Mouse (Mus musculus) liver, postnatal 0 days (tissue): ENCODE results near the gene Mlkl. TPM values are rescaled to one million over a fixed set of nuclear protein-coding genes. Genes with fewer than 3 reads are reported as not detected.
"Not testable (repeated sequence)": the region's sequence is repeated elsewhere in the genome, so short reads cannot be mapped to it uniquely, and the experiment has no call there.

Experiments
- ATAC-seq: fragments of 200-750 bp; cut with Nextera tagmentation; 2 replicates; pipeline ENCODE4 v1.8.0; 2017; ENCODE audit warnings: mild to moderate bottlenecking, moderate library complexity
- DNase-seq: peaks from one replicate; pipeline ENCODE4 v3.0.0-alpha.2; 2016
- H3K27ac ChIP-seq: fragments of 300-500 bp; sonication (generic); 2 replicates; pipeline ENCODE4 v1.5.1; 2014; ENCODE audit warnings: antibody characterized with exemption, moderate library complexity, mild to moderate bottlenecking, low read depth
- H3K27me3 ChIP-seq: fragments of 300-500 bp; sonication (generic); 2 replicates; pipeline ENCODE4 v1.6.1; 2014; ENCODE audit warnings: low read length, control low read depth, mixed read lengths; ENCODE audit not compliant: insufficient read depth
- H3K36me3 ChIP-seq: fragments of 300-500 bp; sonication (generic); replicated peaks from 2 replicates; pipeline ENCODE4 v1.6.1; 2014; ENCODE audit warnings: mild to moderate bottlenecking, control low read depth, low read length, moderate library complexity, mixed read lengths; ENCODE audit not compliant: insufficient read depth
- H3K4me1 ChIP-seq: fragments of 300-500 bp; sonication (generic); 2 replicates; pipeline ENCODE4 v1.6.1; 2014; ENCODE audit warnings: antibody characterized with exemption, mild to moderate bottlenecking, control low read depth; ENCODE audit not compliant: insufficient read depth
- H3K4me2 ChIP-seq: fragments of 300-500 bp; sonication (generic); 2 replicates; pipeline ENCODE4 v1.6.1; 2014; ENCODE audit warnings: low read depth, mild to moderate bottlenecking, low read length, moderate library complexity, mixed read lengths
- H3K4me3 ChIP-seq: fragments of 300-500 bp; sonication (generic); 2 replicates; pipeline ENCODE4 v1.5.1; 2014; ENCODE audit warnings: low read depth, low read length
- H3K9ac ChIP-seq: fragments of 300-500 bp; sonication (generic); replicated peaks from 2 replicates; pipeline ENCODE4 v1.6.1; 2014; ENCODE audit warnings: mild to moderate bottlenecking, moderate library complexity
- H3K9me3 ChIP-seq: fragments of 300-500 bp; sonication (generic); 2 replicates; pipeline ENCODE4 v1.6.1; 2016; ENCODE audit warnings: mild to moderate bottlenecking, control low read depth, low read length, mixed read lengths
- CTCF ChIP-seq: sonication (generic); IDR thresholded peaks from 2 replicates; pipeline ENCODE4 v1.5.1; 2016; ENCODE audit warnings: antibody characterized with exemption, low read depth
- EP300 ChIP-seq: IDR thresholded peaks from 2 replicates; pipeline ENCODE4 v1.6.1; 2016; ENCODE audit warnings: antibody characterized with exemption, low read depth, mild to moderate bottlenecking
- WGBS: fragments of 180-500 bp; shearing (Covaris S2); extraction: QIAGEN DNeasy Blood & Tissue Kit; methylation state at CpG from one replicate; pipeline ENCODE4 v1.1.7; 2014; ENCODE audit not compliant: insufficient replicate concordance; 5-methylcytosine and 5-hydroxymethylcytosine counted together
- polyA plus RNA-seq: library from polyadenylated mRNA; unstranded; fragments of >200 nt; fragmentation: Nextera tagmentation; extraction: Ambion mirVana; gene quantifications from 2 replicates; pipeline ENCODE4 v1.2.1, GENCODE M21; 2015

Mlkl gene
- polyA plus RNA-seq, 1 experiment from 2014 or later, result 4.7 TPM

GRCm38 (mm10) chr8:111299363-111299820 is 38.6 kb downstream of the Mlkl start:
- Histone ChIP-seq H3K9ac (peak overlapping the region; percentile 91), H3K4me1 (peaks cover 10% of the 10 kb centered on the region), H3K27ac (peak overlapping the region; percentile 88), H3K36me3 (peaks cover 21% of the 10 kb centered on the region), H3K9me3 (no peaks in the 10 kb centered on the region), H3K27me3 (no peaks in the 10 kb centered on the region), H3K4me3 (peak overlapping the region; percentile 86), H3K4me2 (peak overlapping the region; percentile 71)
- TF ChIP-seq CTCF (no peak), EP300 (no peak)
- DNase-seq, result peak; percentile 82
- under 1% methylated on average over 28 of the region's 28 CpGs for WGBS
- ATAC-seq, result peak; percentile 15

DNA sequence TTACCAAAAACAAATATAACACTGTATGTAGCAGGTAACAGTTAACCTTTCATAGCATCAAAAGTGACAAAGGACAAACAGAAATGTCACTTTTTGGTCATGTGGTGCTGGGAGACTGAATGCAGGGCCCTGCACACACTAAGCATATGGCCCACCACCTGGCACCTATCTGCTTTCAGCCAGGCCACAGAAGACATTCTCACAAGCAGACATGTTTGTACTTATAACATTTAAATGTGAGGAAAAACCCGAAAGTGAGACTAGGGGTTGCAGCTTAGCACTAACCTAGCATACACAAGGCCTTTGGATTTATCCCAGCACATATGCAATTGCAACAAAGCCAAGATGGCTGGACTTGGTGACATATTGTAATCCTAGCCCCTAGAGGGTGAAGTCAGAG is 40.0 kb downstream of the Mlkl start:
- Histone ChIP-seq H3K9me3 (no peaks in the 10 kb centered on the region), H3K9ac (peak overlapping the region; percentile 38; the same call in 1 of the 2 replicates), H3K4me2 (peak overlapping the region; percentile 71), H3K36me3 (peaks cover 34% of the 10 kb centered on the region), H3K4me3 (peak overlapping the region; percentile 86; the same call in 1 of the 2 replicates), H3K4me1 (peaks cover 10% of the 10 kb centered on the region), H3K27me3 (no peaks in the 10 kb centered on the region), H3K27ac (no peak overlapping the region)
- DNase-seq, result no peak
- ATAC-seq, result no peak
- TF ChIP-seq CTCF, result no peak
- no peak for TF ChIP-seq EP300
- WGBS, result 78% methylated on average over 1 of the region's 1 CpGs

DNA sequence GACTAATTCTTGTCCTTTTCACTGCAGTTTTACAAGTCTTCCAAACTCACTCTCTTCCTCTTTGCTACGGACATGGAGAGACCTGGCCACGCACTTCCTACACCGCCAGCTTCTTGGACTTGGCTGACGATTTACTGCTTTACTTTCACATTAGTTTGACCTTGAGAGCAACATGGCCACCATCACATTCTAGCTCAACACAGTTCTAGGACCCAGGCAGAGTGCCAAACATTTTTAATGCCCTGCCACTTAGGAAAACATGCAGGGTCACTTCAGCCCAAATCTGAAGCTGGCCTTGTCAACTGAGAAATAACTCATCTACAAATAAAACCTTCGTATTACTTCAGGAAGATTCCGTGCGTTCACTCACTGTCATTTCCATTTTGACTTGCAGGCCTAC is 46.2 kb downstream of the Mlkl start:
- no peaks in the 10 kb centered on the region for H3K9me3 ChIP-seq
- DNase-seq (no peak), ATAC-seq (no peak)
- no peak overlapping the region for H3K9ac ChIP-seq
- no peak overlapping the region for H3K4me3 ChIP-seq
- H3K27ac ChIP-seq, result no peak overlapping the region
- H3K36me3 ChIP-seq, result peaks cover 83% of the 10 kb centered on the region
- WGBS, result 87% methylated on average over 7 of the region's 7 CpGs
- H3K4me1 ChIP-seq, result 0 out of 2 replicates have a peak, but pooled peaks cover 5% of the 10 kb centered on the region
- TF ChIP-seq CTCF (no peak), EP300 (no peak)
- H3K4me2 ChIP-seq, result no peak overlapping the region
- no peaks in the 10 kb centered on the region for H3K27me3 ChIP-seq

GRCm38 (mm10) chr8:111290586-111290985 is 47.4 kb downstream of the Mlkl start:
- H3K27me3 ChIP-seq, result no peaks in the 10 kb centered on the region
- H3K9me3 ChIP-seq, result no peaks in the 10 kb centered on the region
- TF ChIP-seq CTCF (no peak), EP300 (no peak)
- 95% methylated on average over 7 of the region's 7 CpGs for WGBS
- no peak overlapping the region for H3K27ac ChIP-seq
- H3K36me3 ChIP-seq, result peaks cover 87% of the 10 kb centered on the region
- no peak overlapping the region for H3K4me2 ChIP-seq
- DNase-seq (no peak), ATAC-seq (no peak)
- no peak overlapping the region for H3K9ac ChIP-seq
- 0 out of 2 replicates have a peak, but pooled peaks cover 5% of the 10 kb centered on the region for H3K4me1 ChIP-seq
- H3K4me3 ChIP-seq, result no peak overlapping the region

DNA sequence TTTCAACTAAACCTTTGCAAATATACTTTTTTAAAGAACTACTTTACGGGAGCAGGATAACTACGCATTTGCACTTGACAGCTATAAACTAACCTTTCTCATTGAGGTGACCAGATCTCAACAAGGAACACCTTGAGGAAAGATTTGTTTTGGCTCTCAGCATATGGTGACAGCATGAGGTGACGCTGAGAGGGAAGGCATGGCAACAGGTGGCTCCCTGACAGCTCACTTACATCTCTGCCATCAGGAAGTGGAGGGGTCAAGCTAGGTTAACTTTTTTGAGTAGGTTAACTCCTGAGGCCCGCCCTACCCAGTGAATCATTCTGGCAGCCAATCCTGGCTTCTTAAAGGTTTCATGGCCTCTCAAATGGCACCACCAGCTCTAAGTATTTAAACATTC is 52.4 kb downstream of the Mlkl start:
- no peak overlapping the region for H3K27ac ChIP-seq
- TF ChIP-seq EP300 (no peak), CTCF (no peak)
- no peak overlapping the region for H3K4me2 ChIP-seq
- no peak overlapping the region for H3K9ac ChIP-seq
- H3K9me3 ChIP-seq, result no peaks in the 10 kb centered on the region
- H3K4me3 ChIP-seq, result no peak overlapping the region
- no peak for ATAC-seq
- no peaks in the 10 kb centered on the region for H3K27me3 ChIP-seq
- no peak for DNase-seq
- 88% methylated on average over 4 of the region's 4 CpGs for WGBS
- H3K4me1 ChIP-seq, result no peaks in the 10 kb centered on the region
- peaks cover 86% of the 10 kb centered on the region for H3K36me3 ChIP-seq

DNA sequence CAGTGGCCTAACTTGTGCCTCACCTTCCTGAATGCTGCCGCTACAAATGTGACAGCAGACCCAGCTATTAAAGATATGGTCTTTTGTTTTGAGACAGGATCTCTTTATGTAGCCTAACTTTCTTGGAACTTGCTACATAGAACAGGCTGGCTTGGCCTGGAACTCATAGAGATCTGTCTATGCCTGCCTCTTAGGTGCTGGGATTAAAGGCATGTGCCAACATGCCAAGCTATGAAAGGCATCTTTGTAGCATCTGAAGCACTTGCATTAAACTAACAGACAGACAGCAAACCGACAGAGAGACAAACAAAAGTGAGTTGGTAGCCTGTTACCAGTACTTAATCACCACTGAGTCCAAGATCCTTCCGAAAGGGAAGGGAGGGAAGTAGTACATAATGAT is 55.9 kb downstream of the Mlkl start:
- TF ChIP-seq EP300, result no peak
- TF ChIP-seq CTCF, result no peak
- DNase-seq (no peak), ATAC-seq (no peak)
- no peaks in the 10 kb centered on the region for H3K9me3 ChIP-seq
- no peaks in the 10 kb centered on the region for H3K4me1 ChIP-seq
- no peak overlapping the region for H3K4me3 ChIP-seq
- no peak overlapping the region for H3K4me2 ChIP-seq
- no peak overlapping the region for H3K9ac ChIP-seq
- H3K36me3 ChIP-seq, result peaks cover 86% of the 10 kb centered on the region
- WGBS, result 96% methylated on average over 3 of the region's 3 CpGs
- no peaks in the 10 kb centered on the region for H3K27me3 ChIP-seq
- H3K27ac ChIP-seq, result no peak overlapping the region

DNA sequence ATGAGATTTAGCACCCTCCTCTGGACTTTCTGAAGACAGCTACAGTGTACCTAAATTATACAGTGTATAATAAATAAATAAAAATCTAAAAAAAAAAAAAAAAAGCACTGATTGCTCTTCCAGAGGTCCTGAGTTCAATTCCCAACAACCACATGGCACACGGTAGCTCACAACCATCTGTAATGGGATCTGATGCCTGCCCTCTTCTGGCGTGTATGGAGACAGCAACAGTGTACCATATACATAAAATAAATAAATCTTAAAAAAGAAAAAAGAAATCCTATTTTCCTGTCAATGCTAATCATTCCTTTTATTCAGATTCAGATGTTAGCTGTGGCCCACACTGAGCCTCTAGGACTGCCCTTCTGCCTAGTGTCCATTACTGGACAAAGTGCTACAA is 69.7 kb downstream of the Mlkl start:
- no peak overlapping the region for H3K27ac ChIP-seq
- DNase-seq (no peak), ATAC-seq (no peak)
- peak; percentile 33 for TF ChIP-seq CTCF
- no peak for TF ChIP-seq EP300
- H3K4me2 ChIP-seq, result no peak overlapping the region
- 69% methylated on average over 2 of the region's 2 CpGs for WGBS
- peaks cover 10% of the 10 kb centered on the region for H3K36me3 ChIP-seq
- no peaks in the 10 kb centered on the region for H3K27me3 ChIP-seq
- no peak overlapping the region for H3K9ac ChIP-seq
- no peak overlapping the region for H3K4me3 ChIP-seq
- no peaks in the 10 kb centered on the region for H3K4me1 ChIP-seq
- H3K9me3 ChIP-seq, result 0 out of 2 replicates have a peak, but pooled peaks cover 3% of the 10 kb centered on the region

DNA sequence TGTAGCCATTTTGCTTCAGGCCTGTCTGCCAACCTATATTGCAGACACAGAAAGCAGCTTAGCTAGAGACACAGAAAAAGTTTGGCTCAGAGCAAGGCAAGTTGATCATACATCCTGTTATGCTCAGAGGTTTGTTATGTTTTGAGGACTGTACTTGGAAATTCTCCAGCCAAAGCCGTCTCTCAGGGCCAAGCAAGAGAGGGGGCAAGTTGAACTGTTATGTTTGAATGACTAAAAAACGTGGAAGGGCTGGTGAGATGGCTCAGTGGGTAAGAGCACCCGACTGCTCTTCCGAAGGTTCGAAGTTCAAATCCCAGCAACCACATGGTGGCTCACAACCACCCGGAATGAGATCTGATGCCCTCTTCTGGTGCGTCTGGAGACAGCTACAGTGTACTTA is 71.8 kb downstream of the Mlkl start:
- 79% methylated on average over 7 of the region's 7 CpGs for WGBS
- H3K4me1 ChIP-seq, DNase-seq, H3K27me3 ChIP-seq, H3K9me3 ChIP-seq, H3K36me3 ChIP-seq, H3K4me3 ChIP-seq, ATAC-seq, H3K9ac ChIP-seq, H3K27ac ChIP-seq, H3K4me2 ChIP-seq: not testable (repeated sequence)
